Mouse (Mus musculus): ENCODE results near the gene Gm10491. TPM values are rescaled to one million over a fixed set of nuclear protein-coding genes. Genes with fewer than 3 reads are reported as not detected.
A peak's percentile ranks its signal among the peaks of the same experiment; 100 is the strongest.
"Not testable (repeated sequence)": the region's sequence is repeated elsewhere in the genome, so short reads cannot be mapped to it uniquely, and the experiment has no call there.

Gm10491 gene
- polyA plus RNA-seq, 1 experiment from 2014 or later: not detected

DNA sequence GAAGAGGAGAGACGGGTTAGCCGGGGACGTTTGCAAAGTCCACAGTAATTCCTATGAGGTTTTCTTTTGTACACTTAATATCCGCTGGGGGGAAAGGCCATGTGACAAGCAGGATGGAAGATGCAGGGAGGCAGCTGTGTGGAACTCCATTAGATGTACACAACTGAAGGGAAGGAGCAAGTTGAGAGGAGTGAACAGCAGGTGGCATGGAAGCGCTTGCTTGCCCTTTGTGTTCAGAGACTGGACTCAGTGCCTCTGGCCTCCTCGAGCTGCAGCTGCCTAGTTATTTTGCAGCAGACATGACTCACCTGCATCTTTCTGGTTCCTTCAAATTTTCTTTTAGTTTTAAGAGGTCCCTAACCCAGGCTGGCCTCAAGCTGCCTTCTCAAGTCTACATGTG, 2.8 kb upstream of the Gm10491 start:
- H3K9ac ChIP-seq (ENCODE audit: low read length): no peak overlapping the region
- no peaks in the 10 kb centered on the region for H3K9me3 ChIP-seq (ENCODE audit: control insufficient read depth, low read length)
- no peaks in the 10 kb centered on the region for H3K4me1 ChIP-seq (ENCODE audit: control insufficient read depth in 2 of 2, insufficient read depth in 2 of 2, low read length in 2 of 2)
- peaks cover 17% of the 10 kb centered on the region for H3K36me3 ChIP-seq (ENCODE audit: control insufficient read depth, insufficient read depth, low read length)
- WGBS: 63% methylated on average over 6 of the region's 6 CpGs
- no peak overlapping the region for H3K4me2 ChIP-seq (ENCODE audit: low read length)
- H3K27ac ChIP-seq (replicated peaks in 1 of 2; ENCODE audit: control insufficient read depth in 1 of 2, insufficient read depth in 1 of 2, low read depth in 2 of 2, low read length in 2 of 2): no peak overlapping the region
- H3K27me3 ChIP-seq (ENCODE audit: control insufficient read depth, insufficient read depth, low read length): no peaks in the 10 kb centered on the region
- no peak overlapping the region for H3K4me3 ChIP-seq (ENCODE audit: control insufficient read depth in 1 of 2, insufficient read depth in 1 of 2, low read depth in 1 of 2, low read length in 2 of 2)
- no peak for ATAC-seq (ENCODE audit: insufficient number of reproducible peaks, insufficient read depth, low FRiP score, low read depth)

DNA sequence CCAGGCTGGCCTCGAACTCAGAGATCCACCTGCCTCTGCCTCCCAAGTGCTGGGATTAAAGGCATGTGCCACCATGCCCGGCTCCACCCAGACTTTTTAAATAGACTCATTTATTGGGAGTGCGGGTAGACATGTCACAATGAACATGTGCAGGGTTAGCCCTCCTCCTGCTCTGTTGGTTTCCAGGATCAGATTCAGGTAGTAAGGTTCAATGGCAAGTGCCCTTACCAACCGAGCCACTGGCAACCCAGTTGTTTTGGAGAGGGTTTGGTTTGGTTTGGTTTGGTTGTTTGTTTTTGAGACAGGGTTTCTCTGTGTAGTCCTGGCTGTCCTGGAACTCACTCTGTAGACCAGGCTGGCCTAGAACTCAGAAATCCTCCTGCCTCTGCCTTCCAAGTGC, 1.6 kb upstream of the Gm10491 start, which contains the start of gene Gm10490:
TSS of gene Gm10490 (plus strand) at position 301 of the 400 bp plus-strand sequence.
- not testable (repeated sequence) for H3K4me2 ChIP-seq (ENCODE audit: low read length); H3K27me3 ChIP-seq (ENCODE audit: control insufficient read depth, insufficient read depth, low read length); ATAC-seq (ENCODE audit: insufficient number of reproducible peaks, insufficient read depth, low FRiP score, low read depth); H3K27ac ChIP-seq (replicated peaks in 1 of 2; ENCODE audit: control insufficient read depth in 1 of 2, insufficient read depth in 1 of 2, low read depth in 2 of 2, low read length in 2 of 2); H3K4me3 ChIP-seq (ENCODE audit: control insufficient read depth in 1 of 2, insufficient read depth in 1 of 2, low read depth in 1 of 2, low read length in 2 of 2); H3K9ac ChIP-seq (ENCODE audit: low read length); H3K4me1 ChIP-seq (ENCODE audit: control insufficient read depth in 2 of 2, insufficient read depth in 2 of 2, low read length in 2 of 2); H3K9me3 ChIP-seq (ENCODE audit: control insufficient read depth, low read length)
- 85% methylated on average over 4 of the region's 4 CpGs for WGBS
- peaks cover 17% of the 10 kb centered on the region for H3K36me3 ChIP-seq (ENCODE audit: control insufficient read depth, insufficient read depth, low read length)

DNA sequence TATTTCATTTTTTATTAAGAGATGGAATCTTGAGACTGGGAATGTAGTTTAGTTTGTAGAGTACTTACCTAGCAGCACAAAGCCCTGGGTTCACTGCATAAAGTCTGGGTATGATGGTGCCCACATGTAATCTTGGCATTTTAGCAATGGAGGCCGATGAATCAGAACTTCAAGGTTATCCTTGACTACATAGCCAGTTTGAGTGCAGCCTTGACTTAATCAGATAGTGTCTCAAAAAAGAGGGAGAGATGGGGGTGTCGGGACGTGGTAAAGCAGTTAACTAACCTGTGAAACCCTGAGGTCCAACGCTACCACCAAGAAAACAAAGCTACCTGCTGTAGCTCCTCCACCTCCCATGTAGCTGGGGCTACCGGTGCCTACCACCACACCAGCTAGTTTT, 3.2 kb downstream of the Gm10491 start:
- H3K36me3 ChIP-seq (ENCODE audit: control insufficient read depth, insufficient read depth, low read length): peaks cover 22% of the 10 kb centered on the region
- ATAC-seq (ENCODE audit: insufficient number of reproducible peaks, insufficient read depth, low FRiP score, low read depth): no peak
- H3K4me2 ChIP-seq (ENCODE audit: low read length): no peak overlapping the region
- no peaks in the 10 kb centered on the region for H3K27me3 ChIP-seq (ENCODE audit: control insufficient read depth, insufficient read depth, low read length)
- H3K9me3 ChIP-seq (ENCODE audit: control insufficient read depth, low read length): no peaks in the 10 kb centered on the region
- no peak overlapping the region for H3K4me3 ChIP-seq (ENCODE audit: control insufficient read depth in 1 of 2, insufficient read depth in 1 of 2, low read depth in 1 of 2, low read length in 2 of 2)
- no peak overlapping the region for H3K9ac ChIP-seq (ENCODE audit: low read length)
- H3K27ac ChIP-seq (replicated peaks in 1 of 2; ENCODE audit: control insufficient read depth in 1 of 2, insufficient read depth in 1 of 2, low read depth in 2 of 2, low read length in 2 of 2): no peak overlapping the region
- peaks cover 0 to 2% of the 10 kb centered on the region in 2 experiments; a peak in 1 of 4 replicates for H3K4me1 ChIP-seq (ENCODE audit: control insufficient read depth in 2 of 2, insufficient read depth in 2 of 2, low read length in 2 of 2)
- WGBS: 90% methylated on average over 5 of the region's 5 CpGs

- peaks cover 0 to 7% of the 10 kb centered on the region in 2 experiments; a peak in 1 of 4 replicates for H3K4me1 ChIP-seq (ENCODE audit: control insufficient read depth in 2 of 2, insufficient read depth in 2 of 2, low read length in 2 of 2)
- peak within 1 kb of the TSS; percentile 82 to 91 for H3K27ac ChIP-seq (replicated peaks in 1 of 2; ENCODE audit: control insufficient read depth in 1 of 2, insufficient read depth in 1 of 2, low read depth in 2 of 2, low read length in 2 of 2)
- ATAC-seq (ENCODE audit: insufficient number of reproducible peaks, insufficient read depth, low FRiP score, low read depth): peak; percentile 95
- H3K27me3 ChIP-seq (ENCODE audit: control insufficient read depth, insufficient read depth, low read length): no peaks in the 10 kb centered on the region
- peak within 1 kb of the TSS; percentile 49 to 85 for H3K4me3 ChIP-seq (ENCODE audit: control insufficient read depth in 1 of 2, insufficient read depth in 1 of 2, low read depth in 1 of 2, low read length in 2 of 2)
- peak within 1 kb of the TSS; percentile 64 for H3K4me2 ChIP-seq (ENCODE audit: low read length)
- H3K9me3 ChIP-seq (ENCODE audit: control insufficient read depth, low read length): no peaks in the 10 kb centered on the region
- WGBS: 14% methylated on average over 62 of the region's 62 CpGs
- peaks cover 30% of the 10 kb centered on the region for H3K36me3 ChIP-seq (ENCODE audit: control insufficient read depth, insufficient read depth, low read length)
- H3K9ac ChIP-seq (ENCODE audit: low read length): peak within 1 kb of the TSS; percentile 76
Measured at GRCm38 (mm10) chrX:7898880-7899874, 8.5 kb downstream of the Gm10491 start, which contains the start of the genes Pqbp1 and Timm17b. TSS of gene Pqbp1 (minus strand) at chrX:7899269. TSS of gene Timm17b (plus strand) at chrX:7899357.

DNA sequence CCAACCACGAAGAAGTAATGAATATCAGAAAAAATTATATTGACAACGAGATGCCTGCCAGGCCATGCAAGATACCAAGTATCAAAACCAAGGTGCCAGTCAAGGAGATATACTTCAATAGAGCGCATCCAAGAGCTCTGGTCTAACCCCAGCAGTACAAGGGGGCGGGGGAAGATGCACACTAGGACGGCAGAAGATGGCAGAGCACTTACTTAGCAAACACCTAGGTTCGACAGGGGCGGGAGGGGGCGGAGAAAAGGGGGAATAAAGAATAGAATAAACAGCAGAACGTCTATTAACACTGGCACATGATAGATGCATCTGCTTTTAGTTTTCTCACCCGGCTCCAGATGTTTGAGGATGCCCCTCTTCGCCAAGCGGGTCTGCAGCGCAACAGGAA, 9.4 kb downstream of the Gm10491 start:
- Histone ChIP-seq H3K4me2 (ENCODE audit: low read length) (peak overlapping the region; percentile 64), H3K9me3 (ENCODE audit: control insufficient read depth, low read length) (no peaks in the 10 kb centered on the region), H3K36me3 (ENCODE audit: control insufficient read depth, insufficient read depth, low read length) (peaks cover 35% of the 10 kb centered on the region), H3K27me3 (ENCODE audit: control insufficient read depth, insufficient read depth, low read length) (no peaks in the 10 kb centered on the region), H3K27ac (replicated peaks in 1 of 2; ENCODE audit: control insufficient read depth in 1 of 2, insufficient read depth in 1 of 2, low read depth in 2 of 2, low read length in 2 of 2) (peak overlapping the region in 1 of 2 experiments; percentile 82; a peak in 1 of 4 replicates), H3K4me1 (ENCODE audit: control insufficient read depth in 2 of 2, insufficient read depth in 2 of 2, low read length in 2 of 2) (peaks cover 0 to 7% of the 10 kb centered on the region in 2 experiments; a peak in 1 of 4 replicates), H3K9ac (ENCODE audit: low read length) (peak overlapping the region; percentile 76), H3K4me3 (ENCODE audit: control insufficient read depth in 1 of 2, insufficient read depth in 1 of 2, low read depth in 1 of 2, low read length in 2 of 2) (peak overlapping the region; percentile 49 to 85)
- no peak for ATAC-seq (ENCODE audit: insufficient number of reproducible peaks, insufficient read depth, low FRiP score, low read depth)
- WGBS: 29% methylated on average over 13 of the region's 13 CpGs

DNA sequence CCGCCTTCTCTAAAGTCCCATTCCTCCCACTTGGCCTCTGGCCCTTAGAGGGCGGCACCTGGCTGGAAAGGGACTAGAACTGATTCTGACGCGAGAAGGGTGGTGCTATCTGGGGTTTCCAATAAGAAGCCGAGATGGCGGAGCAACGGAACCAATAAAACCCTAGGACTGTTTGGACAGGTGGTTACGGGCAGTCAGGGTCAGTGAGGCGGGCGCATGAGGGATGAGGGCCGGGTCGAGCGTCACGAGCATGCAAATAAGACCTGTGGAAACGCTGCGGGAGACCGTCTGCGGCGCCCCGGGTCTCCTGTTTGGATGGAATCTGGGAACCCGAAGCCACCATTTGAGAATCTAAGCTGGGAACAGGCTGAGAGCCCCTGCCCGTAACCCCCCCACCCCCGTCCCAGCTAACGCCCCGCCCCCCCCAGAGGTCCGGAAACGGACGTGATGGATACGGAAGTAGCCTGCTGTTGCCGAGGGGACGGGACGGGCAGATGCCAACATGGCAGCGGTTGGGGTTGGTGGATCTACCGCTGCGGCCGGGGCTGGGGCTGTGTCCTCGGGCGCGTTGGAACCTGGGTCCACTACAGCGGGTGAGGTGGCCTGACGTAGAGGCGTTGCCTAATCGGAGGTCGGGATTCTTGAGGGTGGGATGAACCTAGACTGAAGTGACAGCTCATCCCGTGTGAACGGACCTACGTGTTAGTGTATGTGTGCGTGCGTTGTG, 23.6 kb downstream of the Gm10491 start, which contains the start of gene Slc35a2:
TSS of gene Slc35a2 (plus strand) at position 188 of the 727 bp plus-strand sequence.
- Histone ChIP-seq H3K27ac (replicated peaks in 1 of 2; ENCODE audit: control insufficient read depth in 1 of 2, insufficient read depth in 1 of 2, low read depth in 2 of 2, low read length in 2 of 2) (peak within 1 kb of the TSS; percentile 49 to 85; a peak in 3 of 4 replicates), H3K36me3 (ENCODE audit: control insufficient read depth, insufficient read depth, low read length) (no peaks in the 10 kb centered on the region), H3K9me3 (ENCODE audit: control insufficient read depth, low read length) (no peaks in the 10 kb centered on the region), H3K27me3 (ENCODE audit: control insufficient read depth, insufficient read depth, low read length) (no peaks in the 10 kb centered on the region), H3K4me1 (ENCODE audit: control insufficient read depth in 2 of 2, insufficient read depth in 2 of 2, low read length in 2 of 2) (peaks cover 3 to 5% of the 10 kb centered on the region in 2 experiments; a peak in 2 of 4 replicates), H3K4me3 (ENCODE audit: control insufficient read depth in 1 of 2, insufficient read depth in 1 of 2, low read depth in 1 of 2, low read length in 2 of 2) (peak within 1 kb of the TSS; percentile 49 to 94), H3K4me2 (ENCODE audit: low read length) (peak within 1 kb of the TSS; percentile 72), H3K9ac (ENCODE audit: low read length) (peak within 1 kb of the TSS; percentile 63)
- ATAC-seq (ENCODE audit: insufficient number of reproducible peaks, insufficient read depth, low FRiP score, low read depth): peak; percentile 92
- WGBS: 15% methylated on average over 49 of the region's 49 CpGs

DNA sequence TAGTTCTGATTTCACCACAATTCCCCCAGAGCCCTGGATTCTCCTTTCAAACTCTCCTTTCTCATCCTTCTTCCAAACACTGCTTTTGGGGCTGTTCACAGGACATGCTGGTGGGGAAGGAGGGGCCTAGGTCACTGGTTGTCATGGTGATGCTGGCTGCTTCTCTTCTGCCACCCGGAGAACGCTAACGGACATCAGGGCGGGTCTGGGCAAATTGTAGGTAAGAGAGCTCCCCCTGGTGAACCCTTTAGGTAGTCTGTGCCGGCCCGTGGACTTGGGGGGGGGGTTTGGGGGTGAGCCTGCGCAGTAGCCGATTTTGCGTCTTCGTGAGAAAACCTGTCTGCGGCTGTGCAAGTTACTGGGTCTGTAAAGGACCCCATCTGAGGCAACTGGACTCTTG, 27.8 kb downstream of the Gm10491 start:
- WGBS: 23% methylated on average over 11 of the region's 11 CpGs
- Histone ChIP-seq H3K27ac (replicated peaks in 1 of 2; ENCODE audit: control insufficient read depth in 1 of 2, insufficient read depth in 1 of 2, low read depth in 2 of 2, low read length in 2 of 2) (no peak overlapping the region), H3K9ac (ENCODE audit: low read length) (no peak overlapping the region; the same call in 1 of the 2 replicates), H3K36me3 (ENCODE audit: control insufficient read depth, insufficient read depth, low read length) (peaks cover 10% of the 10 kb centered on the region), H3K4me3 (ENCODE audit: control insufficient read depth in 1 of 2, insufficient read depth in 1 of 2, low read depth in 1 of 2, low read length in 2 of 2) (no peak overlapping the region), H3K4me2 (ENCODE audit: low read length) (peak overlapping the region; percentile 85), H3K4me1 (ENCODE audit: control insufficient read depth in 2 of 2, insufficient read depth in 2 of 2, low read length in 2 of 2) (peaks cover 6 to 7% of the 10 kb centered on the region in 2 experiments; a peak in 2 of 4 replicates), H3K27me3 (ENCODE audit: control insufficient read depth, insufficient read depth, low read length) (no peaks in the 10 kb centered on the region), H3K9me3 (ENCODE audit: control insufficient read depth, low read length) (no peaks in the 10 kb centered on the region)
- ATAC-seq (ENCODE audit: insufficient number of reproducible peaks, insufficient read depth, low FRiP score, low read depth): no peak

Measured in heart, embryonic 14.5 days (tissue).